Mouse (Mus musculus) kidney, adult 10 weeks (tissue): Measurements from ENCODE around the gene Ubfd1. TPM values are rescaled to one million over a fixed set of nuclear protein-coding genes. Genes with fewer than 3 reads are reported as not detected.

Experiments
- polyA plus RNA-seq: library from polyadenylated mRNA; stranded (reverse); fragments of 350-450 nt; fragmentation: Illumina TruSeq; extraction: RNeasy Lipid Tissue Mini Kit (QIAGEN cat#74804); gene quantifications from one replicate; pipeline ENCODE4 v1.2.3, GENCODE M21; 2014; ENCODE audit warnings: low read depth, low replicate concordance

The Ubfd1 gene
- 23.7 TPM for polyA plus RNA-seq

DNA sequence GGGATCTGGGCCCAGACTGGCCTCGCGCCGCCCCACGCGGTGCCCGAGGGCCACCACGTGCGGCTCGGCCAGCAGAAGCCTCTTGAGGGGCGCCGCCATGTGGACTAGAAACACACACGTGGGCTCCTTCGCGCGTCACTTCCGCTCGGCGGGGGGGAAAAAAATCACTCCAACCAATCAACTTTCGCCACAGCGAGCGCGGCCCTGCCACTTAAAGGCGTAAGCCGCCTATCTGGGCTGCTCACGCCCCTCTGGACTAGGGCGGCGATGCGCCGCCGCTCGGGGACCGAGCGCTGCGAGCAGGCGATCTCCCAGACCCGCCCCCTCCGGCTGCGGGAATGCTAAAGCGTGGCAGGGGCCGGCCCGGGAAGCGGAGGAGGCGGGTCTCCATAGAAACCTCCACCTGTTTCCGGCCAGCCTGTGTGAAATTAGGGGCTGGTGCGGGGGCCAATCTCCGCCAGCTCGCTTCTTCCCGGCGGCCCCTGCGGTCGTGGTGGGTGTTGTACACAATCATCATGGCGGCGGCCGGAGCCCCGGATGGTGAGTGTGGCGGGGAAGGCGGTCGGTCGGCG is at the start of gene Ubfd1, which contains the start of gene Ears2:
Ubfd1 (plus strand) TSS at position 231 of the 572 bp plus-strand sequence.
Ears2 (minus strand) TSS at position 319 of the 572 bp plus-strand sequence.

DNA sequence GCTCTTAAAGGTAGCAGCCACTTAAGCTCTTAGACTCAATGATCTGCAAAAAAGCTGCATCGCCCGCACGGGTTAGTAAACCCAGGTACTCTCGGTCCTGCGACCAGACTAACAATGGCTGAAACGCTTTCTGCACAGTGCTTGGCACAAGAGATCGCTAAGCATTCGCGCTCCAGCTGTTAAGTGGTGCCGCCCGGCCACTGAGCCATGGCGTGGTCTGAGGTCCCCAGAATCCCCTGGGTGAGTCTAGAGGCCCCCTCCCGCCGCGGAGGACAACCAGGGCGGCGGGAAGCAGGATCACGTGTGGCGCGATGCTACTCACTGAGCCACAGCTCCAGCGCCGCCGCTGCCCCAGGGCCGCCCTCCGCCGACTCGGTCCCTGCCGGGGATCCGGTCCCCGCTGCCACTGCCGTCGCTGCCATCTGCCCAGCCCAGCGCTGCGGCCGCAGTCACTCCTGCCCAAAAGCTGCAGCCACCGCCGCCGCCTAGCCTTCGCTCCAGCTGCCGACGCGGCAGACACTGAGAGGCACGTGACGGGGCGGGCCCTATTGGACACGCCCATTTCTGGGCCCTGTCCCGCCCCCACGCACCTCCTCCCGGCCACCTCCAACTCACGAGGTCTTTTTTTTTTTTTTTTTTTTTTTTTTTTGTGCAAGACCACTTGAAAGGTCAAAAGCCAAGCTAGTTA is 46.2 kb upstream of the Ubfd1 start, which contains the start of gene Gga2:
Gga2 (minus strand) TSS at position 556 of the 688 bp plus-strand sequence.

DNA sequence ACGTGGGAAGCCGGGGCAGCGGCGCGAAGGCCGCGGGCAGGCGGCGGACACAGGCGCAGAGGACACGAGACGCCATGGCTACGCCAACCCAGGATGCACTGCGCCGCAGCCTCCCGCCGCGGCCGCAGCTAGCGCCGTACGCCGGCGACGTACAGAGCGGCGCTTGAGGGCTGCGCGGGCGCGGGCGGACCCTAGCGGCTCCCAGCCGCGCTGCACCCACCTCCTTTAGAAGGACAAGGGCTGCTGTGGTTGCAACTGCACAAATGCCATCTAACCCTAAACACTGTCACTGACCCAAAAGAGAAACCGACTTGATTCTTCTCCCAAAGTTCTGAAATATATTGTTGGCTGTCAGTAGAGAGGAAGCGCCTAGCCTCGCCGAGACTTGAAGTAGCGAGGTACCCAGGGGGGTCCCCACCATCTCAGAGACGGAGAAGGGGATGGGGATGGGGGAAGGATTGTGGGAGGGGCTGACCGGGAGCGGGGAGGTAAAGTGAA is 34.8 kb downstream of the Ubfd1 start, which contains the start of gene Ndufab1:
Ndufab1 (minus strand) TSS at position 140 of the 498 bp plus-strand sequence.

Other genes starting within 250 kb of the Ubfd1 start
- gene Scnn1b, start 202.1 kb upstream of the Ubfd1 start, polyA plus RNA-seq = 12.2 TPM
- gene Cog7, start 85.5 kb upstream of the Ubfd1 start, polyA plus RNA-seq = 16.2 TPM
- 15.3 TPM for gene Gga2, start 46.0 kb upstream of the Ubfd1 start, polyA plus RNA-seq
- 2.3 TPM for gene Ears2, start 88 bp downstream of the Ubfd1 start, polyA plus RNA-seq
- 1,095 TPM for gene Ndufab1, start 34.7 kb downstream of the Ubfd1 start, polyA plus RNA-seq
- 2.5 TPM for gene Palb2, start 65.8 kb downstream of the Ubfd1 start, polyA plus RNA-seq
- gene Dctn5, start 65.9 kb downstream of the Ubfd1 start, polyA plus RNA-seq = 87.9 TPM
- gene Plk1, start 92.3 kb downstream of the Ubfd1 start, polyA plus RNA-seq = not detected
- gene Ern2, start 119.0 kb downstream of the Ubfd1 start, polyA plus RNA-seq = not detected
- 0.40 TPM for gene Chp2, start 152.3 kb downstream of the Ubfd1 start, polyA plus RNA-seq
- gene Prkcb, start 221.6 kb downstream of the Ubfd1 start, polyA plus RNA-seq = 2.0 TPM